Mouse (Mus musculus): ENCODE results near the gene Spred3. TPM values are rescaled to one million over a fixed set of nuclear protein-coding genes. Genes with fewer than 3 reads are reported as not detected.
A peak's percentile ranks its signal among the peaks of the same experiment; 100 is the strongest.
"Not testable (repeated sequence)": the region's sequence is repeated elsewhere in the genome, so short reads cannot be mapped to it uniquely, and the experiment has no call there.

The Spred3 gene
- polyA plus RNA-seq (2012; rRNA removed), result 15.6 and 18.4 TPM in 2 replicates

GRCm38 (mm10) chr7:29170066-29170754 is at the start of gene Spred3, which contains the start of gene Ggn:
TSS of gene Spred3 (minus strand) at chr7:29170411.
TSS of gene Ggn (plus strand) at chr7:29170210.
- DNase-seq (ENCODE audit: low spot score), result peak; percentile 56

DNA sequence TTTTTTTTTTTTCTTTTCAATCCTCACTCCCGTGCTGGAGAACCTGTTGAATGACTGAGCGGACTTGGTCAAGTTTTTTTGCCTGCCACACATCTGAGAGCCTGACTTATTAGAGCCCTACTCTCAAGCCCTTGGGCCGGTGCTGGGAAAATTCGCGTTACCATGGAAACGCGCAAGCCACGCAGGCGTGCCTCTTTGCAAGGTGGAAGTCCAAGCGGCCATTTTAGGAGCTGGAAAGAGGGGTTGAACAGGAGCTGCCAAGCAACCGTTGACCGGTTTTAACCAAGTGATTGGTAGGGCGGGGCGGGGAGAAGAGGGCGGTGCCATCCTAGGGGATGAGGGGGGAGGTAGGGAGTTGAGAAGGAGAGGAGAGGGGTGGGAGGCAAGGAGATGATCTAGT is 44.6 kb upstream of the Spred3 start:
- DNase-seq (ENCODE audit: low spot score), result no peak

GRCm38 (mm10) chr7:29214236-29214635 is 44.0 kb upstream of the Spred3 start:
- no peak for DNase-seq (ENCODE audit: low spot score)

DNA sequence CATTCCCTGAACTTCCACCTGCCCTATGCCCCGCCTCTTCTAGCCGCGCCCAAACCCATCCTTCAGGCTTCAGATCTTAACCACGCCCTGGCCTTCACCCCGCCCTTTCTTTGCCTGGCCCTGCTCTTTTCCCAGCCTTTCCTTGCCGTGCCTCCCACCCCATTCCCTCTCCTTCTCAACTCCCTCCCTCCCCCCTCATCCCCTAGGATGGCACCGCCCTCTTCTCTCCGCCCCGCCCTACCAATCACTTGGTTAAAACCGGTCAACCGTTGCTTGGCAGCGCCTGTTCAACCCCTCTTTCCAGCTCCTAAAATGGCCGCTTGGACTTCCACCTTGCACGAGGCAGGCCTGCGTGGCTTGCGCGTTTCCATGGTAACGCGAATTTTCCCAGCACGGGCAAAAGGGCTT is 43.5 kb upstream of the Spred3 start, which contains the start of gene Catsperg1:
Gene Catsperg1 (minus strand): TSS at position 361 of the 408 bp plus-strand sequence.
- no peak for DNase-seq (ENCODE audit: low spot score)

GRCm38 (mm10) chr7:29212775-29213560 is 42.8 kb upstream of the Spred3 start:
- DNase-seq (ENCODE audit: low spot score), result not testable (repeated sequence)

- no peak for DNase-seq (ENCODE audit: low spot score)
These were observed 42.1 kb upstream of the Spred3 start for GRCm38 (mm10) chr7:29212199-29212765.

- DNase-seq (ENCODE audit: low spot score), result peak; percentile 59
These were observed 41.4 kb upstream of the Spred3 start for GRCm38 (mm10) chr7:29211415-29212198.

GRCm38 (mm10) chr7:29211013-29211412 is 40.8 kb upstream of the Spred3 start:
- not testable (repeated sequence) for DNase-seq (ENCODE audit: low spot score)

- DNase-seq (ENCODE audit: low spot score), result no peak
These were observed 32.4 kb upstream of the Spred3 start for GRCm38 (mm10) chr7:29202577-29202976.

DNA sequence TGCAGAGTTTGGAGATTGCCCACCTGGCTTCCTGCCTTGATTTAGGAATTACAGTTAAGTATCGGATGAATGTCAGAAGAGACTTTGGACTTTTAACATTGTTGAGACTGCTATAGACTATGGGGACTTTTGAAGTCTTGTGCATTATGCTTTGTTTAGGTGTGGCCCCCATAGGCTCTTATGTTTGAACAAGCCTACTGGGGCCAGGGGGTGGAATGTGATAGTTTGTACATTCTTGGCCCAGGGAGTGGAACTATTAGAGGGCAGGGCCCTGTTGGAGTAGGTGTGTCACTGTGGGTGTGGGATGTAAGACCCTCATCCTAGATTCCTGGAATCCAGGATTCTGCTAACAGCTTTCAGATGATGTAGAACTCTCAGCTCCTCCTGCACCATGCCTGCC is 24.0 kb upstream of the Spred3 start:
- DNase-seq (ENCODE audit: low spot score), result not testable (repeated sequence)

DNA sequence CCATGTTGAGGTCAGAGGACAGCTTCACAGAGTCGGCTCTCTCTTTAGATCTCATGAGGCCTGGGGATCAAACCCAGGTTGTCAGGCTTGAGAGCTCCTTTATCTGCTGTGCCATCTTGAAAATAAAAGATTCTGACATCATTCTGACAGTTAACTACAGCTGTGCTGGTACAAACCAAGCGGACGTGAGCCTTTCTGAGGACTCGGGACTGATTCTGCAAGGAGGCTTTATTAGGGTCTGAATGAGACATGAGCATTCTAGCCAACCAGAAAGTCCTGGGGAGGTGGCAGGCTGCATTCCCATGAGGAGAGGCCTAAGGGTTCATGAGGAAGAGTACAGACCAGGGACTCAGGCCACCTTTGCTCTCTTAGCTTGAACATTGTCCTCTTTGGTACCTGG is 11.1 kb upstream of the Spred3 start:
- DNase-seq (ENCODE audit: low spot score), result not testable (repeated sequence)

GRCm38 (mm10) chr7:29180854-29181236 is 10.6 kb upstream of the Spred3 start:
- no peak for DNase-seq (ENCODE audit: low spot score)

DNA sequence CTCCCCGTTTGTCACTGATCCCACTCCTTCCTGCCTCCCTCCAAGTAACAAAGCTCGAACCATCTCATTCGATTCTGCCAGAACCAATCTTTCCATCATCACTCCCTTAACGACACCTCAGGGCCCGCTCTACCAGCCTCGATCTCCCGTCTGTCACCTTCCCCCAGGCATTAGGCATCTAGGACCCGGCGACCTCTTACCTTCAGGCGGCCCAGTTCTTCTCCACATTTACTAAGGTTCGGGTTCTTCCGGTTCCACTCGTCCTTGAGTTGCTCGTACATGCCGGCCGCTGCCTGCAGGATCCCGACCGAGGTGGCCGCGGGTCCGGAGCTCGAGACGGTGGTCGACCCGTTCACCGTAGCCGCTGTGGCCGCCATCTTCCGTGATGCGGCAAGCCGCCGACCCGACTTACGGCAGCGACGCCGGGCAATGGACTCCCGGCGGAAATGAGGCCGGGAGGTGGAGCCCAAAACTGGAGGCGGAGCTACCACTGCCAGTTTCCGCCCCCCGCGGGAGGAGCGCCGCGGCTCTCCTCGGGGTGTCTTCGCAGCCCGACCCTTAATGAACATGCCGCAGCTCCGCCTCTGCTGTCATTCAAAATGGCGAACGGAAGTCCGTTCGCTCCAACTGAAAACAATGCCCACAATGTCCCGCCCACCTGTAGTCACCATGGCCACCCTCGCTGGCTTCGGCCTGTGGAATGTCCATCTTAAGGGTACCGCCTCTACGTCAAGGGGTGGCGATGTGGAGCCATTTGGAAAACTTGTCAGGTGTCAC is 10.1 kb upstream of the Spred3 start, which contains the start of gene Psmd8:
Gene Psmd8 (minus strand): TSS at position 625 of the 777 bp plus-strand sequence.
- peak; percentile 88 for DNase-seq (ENCODE audit: low spot score)

GRCm38 (mm10) chr7:29179323-29179722 is 9.1 kb upstream of the Spred3 start:
- DNase-seq (ENCODE audit: low spot score), result no peak

- no peak for DNase-seq (ENCODE audit: low spot score)
These were observed 7.9 kb upstream of the Spred3 start for GRCm38 (mm10) chr7:29178106-29178505.

DNA sequence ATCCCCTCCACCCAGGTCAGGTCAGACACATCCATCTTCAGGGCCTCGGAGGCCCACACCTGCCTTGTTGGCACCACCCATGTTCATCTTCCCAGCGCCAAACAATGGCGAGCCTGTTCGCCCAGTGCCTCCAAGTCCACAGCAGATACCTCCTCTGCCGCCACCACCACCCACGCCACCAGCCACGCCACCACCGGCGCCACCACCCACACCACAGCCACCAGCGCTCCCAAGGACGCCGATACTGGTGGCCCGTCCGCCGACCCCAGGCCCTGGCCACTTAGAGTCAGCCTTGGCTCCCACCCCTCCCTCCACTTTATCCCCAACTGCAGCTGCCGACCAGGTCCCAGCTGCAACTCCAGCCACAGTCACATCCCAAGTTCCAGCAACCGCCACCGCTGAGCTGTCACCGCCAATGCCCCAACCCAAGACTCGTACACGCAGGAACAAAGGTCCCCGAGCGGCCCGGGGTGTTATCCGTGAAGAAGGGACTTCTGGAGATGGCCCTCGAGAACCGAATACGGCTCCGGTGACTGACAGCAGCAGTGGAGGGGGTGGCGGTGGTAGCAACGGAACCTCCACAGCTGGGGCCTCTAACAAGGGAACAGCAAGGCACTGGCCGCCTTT is 2.3 kb upstream of the Spred3 start:
- DNase-seq (ENCODE audit: low spot score), result no peak

DNA sequence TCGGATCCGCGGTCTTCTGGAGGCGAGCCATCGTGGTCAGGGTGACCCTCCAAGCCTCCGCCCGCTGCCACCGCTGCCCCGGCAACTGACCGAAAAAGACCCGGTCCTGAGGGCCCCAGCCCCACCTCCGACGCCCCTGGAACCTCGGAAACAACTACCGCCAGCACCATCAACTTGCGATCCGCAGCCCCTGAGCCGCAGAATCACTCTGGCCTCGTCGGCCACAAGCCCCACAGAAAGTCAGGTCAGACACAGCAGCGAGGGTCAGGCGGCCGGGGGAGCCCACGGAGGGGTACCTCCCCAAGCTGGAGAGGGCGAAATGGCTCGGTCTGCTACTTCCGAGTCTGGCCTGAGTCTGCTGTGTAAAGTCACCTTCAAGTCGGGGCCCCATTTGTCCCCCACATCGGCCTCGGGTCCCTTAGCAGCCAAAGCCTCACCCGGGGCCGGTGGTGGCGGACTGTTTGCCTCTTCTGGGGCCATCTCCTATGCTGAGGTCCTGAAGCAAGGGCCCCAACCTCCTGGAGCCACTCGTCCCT is 1.4 kb upstream of the Spred3 start:
- DNase-seq (ENCODE audit: low spot score), result no peak

- no peak for DNase-seq (ENCODE audit: low spot score)
These were observed 747 bp upstream of the Spred3 start for GRCm38 (mm10) chr7:29170755-29171561.
